Mouse (Mus musculus) skeletal muscle tissue, postnatal 0 days (tissue): Measurements from ENCODE around the gene Zfp275. TPM values are rescaled to one million over a fixed set of nuclear protein-coding genes. Genes with fewer than 3 reads are reported as not detected.

Source experiments
- polyA plus RNA-seq: library from polyadenylated mRNA; unstranded; fragments of >200 nt; fragmentation: Nextera tagmentation; extraction: Ambion mirVana; gene quantifications from 2 replicates; pipeline ENCODE4 v1.2.1, GENCODE M21; 2015

Zfp275 gene
- polyA plus RNA-seq: 8.3 and 8.4 TPM in 2 replicates

DNA sequence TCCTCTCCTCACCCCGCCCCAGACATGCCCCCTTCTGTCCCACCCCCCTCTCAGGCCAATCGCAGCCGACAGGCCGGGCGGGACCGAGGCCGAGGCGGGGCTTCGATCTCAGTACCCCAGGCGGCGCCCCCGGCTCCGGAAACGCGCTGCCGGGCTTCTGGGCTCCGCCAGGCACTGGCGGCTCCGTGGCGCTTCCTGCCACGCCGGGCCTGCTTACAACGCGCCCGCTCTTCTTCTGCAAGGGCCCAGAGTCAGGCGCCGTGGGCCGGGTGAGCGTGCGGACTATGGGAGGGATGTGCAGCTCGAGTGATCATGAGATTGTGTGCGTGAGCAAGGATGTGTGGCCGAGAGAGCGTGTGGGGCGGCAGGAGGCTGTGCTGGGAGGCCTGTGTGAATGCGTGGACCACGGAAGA is at the start of gene Zfp275:
Zfp275 (plus strand) TSS at position 139 of the 413 bp plus-strand sequence.

DNA sequence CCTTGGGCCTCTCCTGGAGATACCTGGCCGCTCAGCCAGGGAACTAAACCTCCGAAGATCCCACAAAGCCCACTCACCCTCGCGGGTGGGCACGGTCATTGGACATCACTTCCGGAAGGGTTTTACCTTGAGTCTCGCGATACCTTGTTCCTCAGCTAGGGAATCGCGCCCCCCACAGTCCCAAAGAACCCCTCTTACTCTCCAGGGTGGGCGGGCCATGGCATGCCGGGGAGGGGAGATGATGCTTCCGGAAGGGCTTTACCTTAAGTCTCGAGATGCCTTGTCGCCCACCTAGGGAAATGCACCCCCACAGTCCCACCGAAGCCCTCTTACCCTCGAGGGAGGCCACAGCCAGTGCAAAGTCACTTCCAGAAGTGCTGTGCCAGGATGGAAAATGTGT is 49.5 kb upstream of the Zfp275 start, which contains the start of the genes Xlr5a and Xlr5c:
Xlr5a (minus strand) TSS at position 101 of the 400 bp plus-strand sequence.
Xlr5c (minus strand) TSS at position 101 of the 400 bp plus-strand sequence.

DNA sequence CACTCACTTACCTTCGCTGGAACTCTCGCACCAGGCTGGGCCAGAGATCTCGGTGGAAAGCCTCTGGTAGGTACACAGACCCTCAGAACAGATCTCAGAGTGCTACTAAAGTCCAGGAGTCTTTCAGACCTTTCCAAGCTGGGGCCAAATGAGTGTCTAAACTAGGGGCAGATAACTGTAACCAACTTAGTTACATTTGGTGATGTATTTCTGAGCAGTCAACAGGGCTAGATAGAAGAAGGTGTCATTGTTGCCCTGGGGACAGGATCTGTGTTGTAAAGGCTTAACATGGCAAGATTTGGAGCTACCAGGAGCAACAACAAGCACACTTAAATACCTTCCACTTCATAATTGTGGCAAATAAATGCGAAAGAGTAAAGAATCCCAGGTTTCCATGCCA is 5.7 kb upstream of the Zfp275 start, which contains the start of gene Gm45015:
Gm45015 (minus strand) TSS at position 101 of the 400 bp plus-strand sequence.

DNA sequence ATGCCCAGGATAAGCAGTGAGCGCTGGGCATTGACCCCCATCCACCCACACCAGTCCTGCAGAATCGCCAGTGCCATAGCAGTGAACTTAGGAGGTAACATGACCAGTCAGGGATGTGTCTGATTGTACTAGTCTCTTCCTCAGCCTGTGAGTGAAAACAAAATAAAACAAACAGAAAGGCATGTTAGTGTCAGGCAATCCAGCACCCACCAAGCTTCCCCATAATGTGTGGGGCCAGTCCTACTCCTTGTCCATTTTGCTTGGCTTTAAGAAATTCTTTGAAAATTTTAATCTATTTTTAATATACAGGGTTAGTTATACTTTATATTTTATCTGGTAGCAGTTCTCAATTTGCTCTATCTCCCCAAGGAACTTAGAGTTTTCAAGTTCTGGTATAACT is 56.2 kb downstream of the Zfp275 start, which contains the start of gene Gm18336:
Gm18336 (minus strand) TSS at position 101 of the 400 bp plus-strand sequence.

Other genes starting within 250 kb of the Zfp275 start
- 0.82 TPM in 1 of 2 replicates, not detected in the other for gene Xlr3a, start 245.5 kb upstream of the Zfp275 start, polyA plus RNA-seq
- 0.16 TPM in 1 of 2 replicates, not detected in the other for gene Gm14685, start 225.6 kb upstream of the Zfp275 start, polyA plus RNA-seq
- not detected in 2 replicates for gene Xlr5b, start 193.8 kb upstream of the Zfp275 start, polyA plus RNA-seq
- gene DXBay18, start 193.2 kb upstream of the Zfp275 start, polyA plus RNA-seq: not detected in 2 replicates
- not detected in 2 replicates for gene Spin2d, start 165.6 kb upstream of the Zfp275 start, polyA plus RNA-seq
- gene Xlr3b, start 150.4 kb upstream of the Zfp275 start, polyA plus RNA-seq: 0.63 and 11.3 TPM in 2 replicates
- 1.3 TPM in 1 of 2 replicates, not detected in the other for gene Xlr4b, start 128.3 kb upstream of the Zfp275 start, polyA plus RNA-seq
- 13.3 and 14.3 TPM in 2 replicates for gene F8a, start 114.3 kb upstream of the Zfp275 start, polyA plus RNA-seq
- 0.19 and 0.22 TPM in 2 replicates for gene Xlr4c, start 99.5 kb upstream of the Zfp275 start, polyA plus RNA-seq
- gene Xlr3c, start 77.2 kb upstream of the Zfp275 start, polyA plus RNA-seq: not detected in 2 replicates
- gene Xlr5a, start 49.6 kb upstream of the Zfp275 start, polyA plus RNA-seq: 0.09 TPM in 1 of 2 replicates, not detected in the other
- not detected in 2 replicates for gene Xlr5c, start 49.6 kb upstream of the Zfp275 start, polyA plus RNA-seq
- not detected in 2 replicates for gene Gm45015, start 5.8 kb upstream of the Zfp275 start, polyA plus RNA-seq
- gene Gm18336, start 56.1 kb downstream of the Zfp275 start, polyA plus RNA-seq: not detected in 2 replicates
- gene Zfp92, start 68.5 kb downstream of the Zfp275 start, polyA plus RNA-seq: not detected in 2 replicates
- gene Trex2, start 92.7 kb downstream of the Zfp275 start, polyA plus RNA-seq: 4.8 TPM in 1 of 2 replicates, not detected in the other
- 33.9 and 41.3 TPM in 2 replicates for gene Haus7, start 116.4 kb downstream of the Zfp275 start, polyA plus RNA-seq
- gene Bgn, start 141.0 kb downstream of the Zfp275 start, polyA plus RNA-seq: 103 and 135 TPM in 2 replicates
- 3.7 and 4.4 TPM in 2 replicates for gene Atp2b3, start 160.5 kb downstream of the Zfp275 start, polyA plus RNA-seq